Mouse (Mus musculus) spleen, adult 2 months (tissue): ENCODE results near the gene Rtn4. TPM values are rescaled to one million over a fixed set of nuclear protein-coding genes. Genes with fewer than 3 reads are reported as not detected.
"Not testable (repeated sequence)": the region's sequence is repeated elsewhere in the genome, so short reads cannot be mapped to it uniquely, and the experiment has no call there.

Source experiments
- DNase-seq, 2 experiments: peaks; one replicate each; pipeline versions ENCODE4 v3.0.0 to v3.0.0-alpha.2; 2012 to 2021; ENCODE audit warnings: low spot score in 2 of 2, low read depth in 1 of 2
- H3K27ac ChIP-seq: fragments of 200-500 bp; 2 replicates; pipeline ENCODE4 v1.5.1; 2012; ENCODE audit warnings: low read length, inconsistent platforms; ENCODE audit not compliant: insufficient read depth
- H3K27me3 ChIP-seq: fragments of 200-500 bp; 2 replicates; pipeline ENCODE4 v1.6.1; 2012; ENCODE audit warnings: mild to moderate bottlenecking, moderate library complexity, low read length, inconsistent platforms; ENCODE audit not compliant: control insufficient read depth, insufficient read depth
- H3K36me3 ChIP-seq: fragments of 200-500 bp; 2 replicates; pipeline ENCODE4 v1.6.1; 2012; ENCODE audit warnings: mild to moderate bottlenecking, low read length, inconsistent platforms; ENCODE audit not compliant: control insufficient read depth, insufficient read depth
- H3K4me1 ChIP-seq: fragments of 200-500 bp; 2 replicates; pipeline ENCODE4 v1.6.1; 2011; ENCODE audit warnings: inconsistent platforms; ENCODE audit not compliant: control insufficient read depth, insufficient read depth, insufficient read length
- H3K4me3 ChIP-seq: fragments of 200-500 bp; 2 replicates; pipeline ENCODE4 v1.5.1; 2011; ENCODE audit warnings: mild to moderate bottlenecking, inconsistent platforms; ENCODE audit not compliant: insufficient read depth, insufficient read length; ENCODE audit errors: extremely low read depth
- CTCF ChIP-seq: fragments of 200-500 bp; IDR thresholded peaks from 2 replicates; pipeline ENCODE4 v1.5.1; 2011; ENCODE audit warnings: mild to moderate bottlenecking, inconsistent platforms; ENCODE audit not compliant: insufficient read depth, insufficient read length, insufficient replicate concordance; ENCODE audit errors: extremely low read depth
- POLR2A ChIP-seq: fragments of 200-500 bp; IDR thresholded peaks from 2 replicates; pipeline ENCODE4 v1.6.1; 2011; ENCODE audit warnings: low read depth, low read length, inconsistent platforms
- WGBS: fragments of 180-500 bp; shearing (Covaris S2); methylation state at CpG from one replicate; pipeline ENCODE4 v1.1.7; 2018; 5-methylcytosine and 5-hydroxymethylcytosine counted together
- polyA plus RNA-seq: library from polyadenylated mRNA; depleted of rRNA; stranded (reverse); fragments of >200 nt; gene quantifications from 2 replicates; pipeline ENCODE4 v1.2.3, GENCODE M21; 2012; rRNA removed

Gene Rtn4
- polyA plus RNA-seq: 41.9 and 50.5 TPM in 2 replicates

GRCm38 (mm10) chr11:29692683-29693272 is at the start of gene Rtn4:
Rtn4 (plus strand) TSS chr11:29692947.
- no peaks in the 10 kb centered on the region; the same call in 1 of the 2 replicates for H3K4me1 ChIP-seq
- no peaks in the 10 kb centered on the region for H3K27me3 ChIP-seq
- peak within 1 kb of the TSS; percentile 80 for H3K4me3 ChIP-seq
- TF ChIP-seq CTCF (no peak; the same call in 1 of the 2 replicates), POLR2A (peak; percentile 90)
- no peaks in the 10 kb centered on the region for H3K36me3 ChIP-seq
- WGBS: 1% methylated on average over 43 of the region's 43 CpGs
- peak within 1 kb of the TSS; percentile 80 for H3K27ac ChIP-seq
- DNase-seq: peak; percentile 95 to 96

- Histone ChIP-seq H3K4me3 (no peak overlapping the region), H3K27me3 (no peaks in the 10 kb centered on the region), H3K27ac (no peak overlapping the region), H3K4me1 (peaks cover 2% of the 10 kb centered on the region; the same call in 1 of the 2 replicates), H3K36me3 (no peaks in the 10 kb centered on the region)
- 70% methylated on average over 1 of the region's 1 CpGs for WGBS
- no peak for TF ChIP-seq CTCF
- no peak for TF ChIP-seq POLR2A
- DNase-seq: no peak
These were observed 48.3 kb upstream of the Rtn4 start for GRCm38 (mm10) chr11:29644421-29644820.

GRCm38 (mm10) chr11:29645411-29646066 is 47.2 kb upstream of the Rtn4 start:
- Histone ChIP-seq H3K36me3 (no peaks in the 10 kb centered on the region), H3K4me1 (peaks cover 2% of the 10 kb centered on the region; the same call in 1 of the 2 replicates), H3K27me3 (no peaks in the 10 kb centered on the region), H3K27ac (no peak overlapping the region), H3K4me3 (no peak overlapping the region)
- WGBS: 70% methylated on average over 5 of the region's 5 CpGs
- TF ChIP-seq CTCF (no peak), POLR2A (no peak)
- no peak for DNase-seq

GRCm38 (mm10) chr11:29647568-29648319 is 45.0 kb upstream of the Rtn4 start:
- TF ChIP-seq CTCF (no peak), POLR2A (no peak)
- Histone ChIP-seq H3K27me3 (no peaks in the 10 kb centered on the region), H3K36me3 (no peaks in the 10 kb centered on the region), H3K4me1 (peaks cover 2% of the 10 kb centered on the region; the same call in 1 of the 2 replicates), H3K4me3 (peak overlapping the region; percentile 42), H3K27ac (peak overlapping the region; percentile 37)
- WGBS: 6% methylated on average over 6 of the region's 6 CpGs
- peak in 1 of 2 experiments; percentile 28 for DNase-seq

- not testable (repeated sequence) for DNase-seq, H3K4me3 ChIP-seq, H3K27me3 ChIP-seq, H3K27ac ChIP-seq, H3K36me3 ChIP-seq, H3K4me1 ChIP-seq
- 88% methylated on average over 3 of the region's 3 CpGs for WGBS
These were observed 37.4 kb upstream of the Rtn4 start for GRCm38 (mm10) chr11:29655381-29655780.

- TF ChIP-seq POLR2A (no peak), CTCF (no peak)
- no peak for DNase-seq
- Histone ChIP-seq H3K4me3 (no peak overlapping the region), H3K27me3 (no peaks in the 10 kb centered on the region), H3K27ac (no peak overlapping the region), H3K36me3 (no peaks in the 10 kb centered on the region), H3K4me1 (no peaks in the 10 kb centered on the region)
- WGBS: 88% methylated on average over 2 of the region's 2 CpGs
These were observed 32.0 kb upstream of the Rtn4 start for GRCm38 (mm10) chr11:29660740-29661139.

GRCm38 (mm10) chr11:29667634-29668033 is 25.1 kb upstream of the Rtn4 start:
- H3K27ac ChIP-seq: no peak overlapping the region
- H3K4me1 ChIP-seq: no peaks in the 10 kb centered on the region
- H3K36me3 ChIP-seq: no peaks in the 10 kb centered on the region
- H3K27me3 ChIP-seq: no peaks in the 10 kb centered on the region
- 89% methylated on average over 3 of the region's 3 CpGs for WGBS
- no peak for DNase-seq
- H3K4me3 ChIP-seq: no peak overlapping the region
- TF ChIP-seq POLR2A (no peak), CTCF (no peak)
